ENCODE assay signal across 10 mouse cellular contexts in the genomic region with DNA sequence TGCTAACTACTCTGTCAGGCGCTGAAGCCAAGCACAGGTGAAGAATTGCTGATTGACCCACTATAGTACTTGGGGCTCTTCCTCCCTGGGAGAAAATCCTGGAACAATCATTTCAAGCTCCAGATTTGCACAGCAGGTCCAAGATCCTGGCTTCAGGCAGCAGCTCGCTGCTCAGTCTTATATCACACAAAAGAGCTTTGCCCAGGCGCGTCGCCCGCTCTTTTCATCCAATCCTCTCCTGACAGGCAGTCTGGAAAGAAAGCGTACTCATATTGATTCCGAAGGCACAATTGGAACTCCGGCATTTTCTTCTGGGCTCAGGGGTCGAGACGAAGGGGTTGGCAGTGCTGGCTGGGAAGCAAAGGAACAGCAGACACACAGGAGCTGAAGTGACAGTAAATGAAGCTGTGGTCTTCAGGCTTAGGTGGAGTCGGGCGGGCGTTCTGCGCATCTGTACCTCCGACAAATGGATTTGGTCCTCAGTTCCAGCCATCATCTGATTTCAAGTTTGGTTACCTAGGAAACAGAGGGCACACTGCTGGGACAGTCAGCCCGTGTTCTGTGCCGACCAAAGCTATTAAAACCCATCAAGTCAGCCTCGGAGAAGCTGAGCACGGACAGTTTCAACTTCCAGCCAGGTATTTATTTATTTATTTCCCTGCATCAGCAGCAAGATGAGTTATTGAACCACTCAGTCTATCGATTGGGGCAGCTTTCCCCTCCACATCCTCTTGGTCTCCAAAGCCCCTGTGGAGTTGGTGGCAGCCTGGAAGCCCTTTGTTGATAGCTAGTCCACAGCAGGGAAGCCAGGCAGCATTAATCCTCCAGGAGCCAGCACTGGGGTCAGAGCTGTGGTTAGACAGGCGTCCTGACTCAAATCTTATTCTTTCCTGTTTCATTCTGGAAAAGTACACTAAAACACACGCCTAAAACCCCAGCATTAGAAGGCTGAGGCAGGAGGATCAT.
DNase-seq lines count a peak whose midpoint lies in the region; ATAC-seq and TF ChIP-seq lines count a peak whose summit lies in the region.
"Had no signal": no experiment of that assay in that cellular context is flagged by ENCODE, and none has a peak within 500 bp of the region (broad histone marks: within the 10 kb centered on the region; RNA-seq: fewer than 3 reads in every experiment).

No protein-coding gene starts in this region.

- H3K4me1 ChIP-seq in forebrain, postnatal 0 days (ENCODE audit: insufficient read depth) = no peaks in the 10 kb centered on the region
- H3K4me1 ChIP-seq: megakaryocyte, embryonic 14.5 days had no signal

- WGBS in forebrain, postnatal 0 days = 8% methylated on average over 23 of the region's 23 CpGs

- peak overlapping the region; percentile 15 for H3K9ac ChIP-seq in forebrain, postnatal 0 days

- peak overlapping the region; percentile 20 for H3K4me3 ChIP-seq in forebrain, postnatal 0 days (ENCODE audit: low read depth, low read length)
- H3K4me3 ChIP-seq: megakaryocyte, embryonic 14.5 days had no signal

- H3K36me3 ChIP-seq in forebrain, postnatal 0 days (ENCODE audit: insufficient read depth) = no peaks in the 10 kb centered on the region

- H3K4me2 ChIP-seq in forebrain, postnatal 0 days (ENCODE audit: low read depth) = peak overlapping the region; percentile 49

- ATAC-seq in forebrain, postnatal 0 days = peak; percentile 90

- no peak for TF ChIP-seq CTCF in forebrain, postnatal 0 days (IDR thresholded peaks at IDR 0.05; ENCODE audit: low read depth)

- no peaks in the 10 kb centered on the region for H3K27me3 ChIP-seq in forebrain, postnatal 0 days (ENCODE audit: insufficient read depth, low read length)

- no peaks in the 10 kb centered on the region for H3K9me3 ChIP-seq in forebrain, postnatal 0 days (ENCODE audit: low read length)

- H3K27ac ChIP-seq in forebrain, postnatal 0 days (ENCODE audit: low read depth, low read length) = peak overlapping the region; percentile 64

- DNase-seq in cerebellum, adult 9-10 months = peak; percentile 27
- peak; percentile 78 for DNase-seq in forebrain, postnatal 0 days
- DNase-seq in left cerebral cortex, adult 11 months (ENCODE audit: low spot score) = peak; percentile 2
- peak; percentile 42 for DNase-seq in retina, embryonic 14.5 days (ENCODE audit: low spot score)
- DNase-seq in gastrocnemius, postnatal 10 days = no peak
- no peak for DNase-seq in kidney, adult 18-20 months
- DNase-seq in thymus, postnatal 36 days = no peak
- DNase-seq in lung, postnatal 10 days = no peak
- DNase-seq: thymus, adult 18-20 months had no signal

Comparison
In these comparisons a context has a peak if more than half of its experiments do, and no peak if none do; other contexts are left out.
1. DNase-seq: peak in cerebellum, adult 9-10 months (single experiment), forebrain, postnatal 0 days (single experiment), left cerebral cortex, adult 11 months (single experiment) and retina, embryonic 14.5 days (single experiment); none in gastrocnemius, postnatal 10 days (single experiment), kidney, adult 18-20 months (single experiment), thymus, postnatal 36 days (0 of 2) and lung, postnatal 10 days (single experiment).